Mouse (Mus musculus): ENCODE results near the gene Npas1.

Npas1 gene

DNA sequence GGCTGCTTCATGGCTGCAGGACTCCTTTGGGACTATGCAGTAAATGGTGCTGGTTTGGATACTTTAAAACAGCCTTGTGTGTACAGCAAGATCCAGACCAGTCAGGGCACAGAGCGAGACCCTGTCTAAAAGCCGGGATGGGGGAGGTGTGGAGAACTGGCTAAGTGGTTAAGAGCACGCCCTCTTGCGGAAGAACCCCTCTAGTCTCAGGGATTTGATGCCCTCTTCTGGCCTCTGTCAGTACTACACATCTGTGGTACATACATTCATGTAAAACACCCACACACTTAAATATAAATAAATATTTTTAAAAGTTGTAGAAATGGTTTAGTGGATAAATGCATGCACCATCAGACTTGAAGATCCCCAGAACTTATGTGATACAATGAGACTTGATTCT lies 11.0 kb downstream of the Npas1 start:
- peak; percentile 36 for DNase-seq

DNA sequence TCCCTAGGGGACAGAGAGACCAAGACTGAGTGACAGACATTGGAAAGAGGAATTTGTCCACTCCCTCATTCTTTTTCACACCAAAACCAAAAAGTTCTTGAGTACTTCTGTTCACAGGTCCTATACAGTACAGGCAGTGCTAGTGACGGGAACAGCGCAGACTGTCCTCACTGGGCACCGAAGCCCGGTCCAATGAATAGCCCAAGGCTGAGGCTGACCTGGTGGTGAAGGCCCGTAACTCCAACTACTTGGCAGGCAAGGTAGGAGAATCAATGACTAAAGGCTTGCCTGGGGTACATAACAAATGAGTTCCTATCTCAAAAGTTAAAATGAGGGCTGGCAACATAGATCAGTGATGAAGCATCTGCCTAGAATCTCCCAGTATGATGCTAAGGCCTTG lies 12.0 kb downstream of the Npas1 start:
- no peak for DNase-seq

DNA sequence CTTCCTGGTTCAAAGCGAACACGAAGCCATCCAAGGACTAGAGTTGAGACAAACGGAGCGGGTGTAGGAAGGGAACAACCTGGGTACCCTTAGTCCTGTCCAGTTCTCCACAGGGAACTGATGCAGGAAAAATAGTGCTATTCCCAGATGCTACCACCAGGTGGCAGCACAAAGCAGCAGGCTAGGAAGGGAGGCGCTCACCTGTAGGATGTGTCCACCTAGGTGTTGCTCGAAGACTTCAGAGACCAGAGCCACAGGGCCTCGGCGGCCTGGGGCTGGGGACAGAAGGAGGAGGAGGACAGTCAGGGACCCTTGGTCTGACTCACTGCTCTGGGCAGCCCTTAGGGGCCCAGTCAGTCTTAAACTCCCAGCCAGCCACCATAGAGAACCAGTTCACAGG lies 12.4 kb downstream of the Npas1 start:
- DNase-seq = peak; percentile 65

DNA sequence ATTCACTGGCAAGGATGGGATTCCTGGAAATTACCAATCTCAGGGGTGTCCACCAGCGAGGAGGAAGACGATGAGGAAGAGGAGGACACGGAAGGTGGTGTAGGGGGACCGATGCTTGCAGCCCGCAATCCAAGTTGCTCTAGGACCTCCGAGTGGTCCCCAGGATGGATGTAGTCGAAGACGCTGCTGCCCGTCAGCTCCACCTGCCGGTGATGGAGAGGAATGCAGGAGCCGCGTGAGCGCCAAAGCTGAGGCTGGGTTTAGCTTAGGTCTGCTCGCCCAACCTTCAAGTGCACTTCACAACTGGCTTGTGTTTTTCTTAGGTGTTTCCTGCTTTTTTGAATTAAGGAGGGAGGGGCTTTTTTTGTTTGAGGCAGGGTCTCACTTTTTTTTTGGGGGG lies 14.3 kb downstream of the Npas1 start:
- DNase-seq = peak; percentile 87

DNA sequence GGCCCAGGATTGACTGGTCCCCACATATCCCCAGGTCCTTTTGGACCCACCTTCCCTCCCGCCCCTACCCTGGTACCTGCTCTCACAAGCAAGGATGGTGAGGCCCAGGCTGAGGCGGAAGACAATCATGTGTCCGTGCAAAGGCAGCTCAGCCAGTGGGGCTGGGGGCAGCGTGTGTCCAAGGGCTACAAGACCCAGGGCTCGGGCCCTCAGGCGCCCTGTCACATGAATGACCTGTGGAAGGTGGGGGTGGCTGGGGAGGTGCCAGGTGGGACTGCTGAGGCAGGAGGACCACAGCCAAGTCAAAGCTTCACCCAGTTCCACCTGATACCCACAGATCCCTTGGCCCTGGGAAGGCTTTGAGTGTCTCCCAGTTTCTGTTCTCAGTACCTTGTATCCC lies 15.8 kb downstream of the Npas1 start:
- no peak for DNase-seq

DNA sequence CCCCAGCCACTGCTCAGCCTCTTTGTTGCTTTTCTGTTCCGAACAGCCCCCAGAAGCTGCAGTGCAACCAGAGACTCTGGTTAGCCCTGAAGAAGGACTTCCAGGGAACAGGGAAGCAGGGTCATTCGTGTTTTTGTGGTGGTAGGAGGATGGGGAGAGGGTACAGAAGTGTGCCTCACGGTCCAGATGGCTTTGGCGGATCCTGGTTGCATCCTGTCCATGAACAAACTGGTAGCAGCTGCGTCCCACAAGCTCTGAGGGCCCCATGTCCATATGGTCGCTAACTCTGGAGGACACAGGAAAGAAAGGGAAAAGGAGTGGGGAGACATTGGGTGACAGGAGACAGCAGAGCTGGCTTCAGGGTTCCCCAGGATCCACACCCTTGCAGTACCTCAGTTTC lies 16.4 kb downstream of the Npas1 start:
- DNase-seq = no peak

DNA sequence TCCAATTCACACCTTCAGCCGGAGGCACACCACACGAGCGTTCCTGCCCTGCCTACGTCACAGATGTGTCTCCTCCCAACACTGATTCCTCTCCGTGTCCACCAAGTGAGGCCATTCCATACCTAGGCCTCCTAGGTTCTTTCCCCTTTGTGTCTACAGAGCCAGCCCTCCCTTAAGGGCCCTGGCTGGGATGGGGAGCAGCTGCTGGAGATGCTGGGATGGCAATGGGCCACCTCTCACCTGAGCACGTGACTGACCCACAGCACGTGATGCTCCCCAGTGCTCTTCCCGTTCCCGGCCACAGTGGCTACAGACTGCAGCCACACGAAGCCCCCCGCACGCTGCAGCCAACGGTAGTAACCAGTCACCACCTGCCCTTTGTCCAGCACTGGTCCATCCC lies 17.0 kb downstream of the Npas1 start:
- no peak for DNase-seq

DNA sequence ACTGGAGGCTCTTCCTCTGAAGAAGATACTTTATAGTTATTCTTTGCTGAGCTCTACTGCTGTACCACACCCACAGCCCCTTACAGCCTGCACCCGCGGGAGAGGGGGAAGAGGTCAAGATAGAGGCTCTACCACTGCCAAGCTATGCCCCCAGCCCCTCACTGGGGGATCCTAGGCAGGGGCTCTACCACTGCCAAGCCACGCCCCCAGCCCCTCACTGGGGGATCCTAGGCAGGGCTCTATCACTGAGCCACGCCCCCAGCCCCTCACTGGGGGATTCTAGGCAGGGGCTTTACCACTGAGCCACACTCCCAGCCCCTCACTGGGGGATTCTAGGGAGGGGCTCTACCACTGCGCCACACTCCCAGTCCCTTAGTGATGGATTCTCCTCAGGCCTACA lies 21.2 kb downstream of the Npas1 start:
- no peak for DNase-seq

DNA sequence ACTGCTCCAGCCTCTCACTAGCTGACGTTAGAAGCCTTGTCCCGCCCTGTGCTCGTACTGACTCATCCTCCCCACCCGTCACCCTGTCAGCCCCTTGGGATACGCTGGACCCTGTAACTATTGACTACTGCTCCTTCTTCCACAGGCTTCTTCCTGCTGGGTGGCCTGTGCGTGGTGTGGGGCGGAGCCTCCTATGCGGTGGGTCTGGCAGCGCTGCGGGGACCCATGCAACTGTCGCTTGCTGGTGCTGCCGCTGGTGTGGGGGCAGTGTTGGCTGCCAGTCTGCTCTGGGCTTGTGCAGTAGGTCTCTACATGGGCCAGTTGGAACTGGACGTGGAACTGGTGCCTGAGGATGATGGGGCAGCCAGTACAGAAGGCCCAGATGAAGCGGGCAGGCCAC lies 22.5 kb downstream of the Npas1 start:
- DNase-seq = no peak

DNA sequence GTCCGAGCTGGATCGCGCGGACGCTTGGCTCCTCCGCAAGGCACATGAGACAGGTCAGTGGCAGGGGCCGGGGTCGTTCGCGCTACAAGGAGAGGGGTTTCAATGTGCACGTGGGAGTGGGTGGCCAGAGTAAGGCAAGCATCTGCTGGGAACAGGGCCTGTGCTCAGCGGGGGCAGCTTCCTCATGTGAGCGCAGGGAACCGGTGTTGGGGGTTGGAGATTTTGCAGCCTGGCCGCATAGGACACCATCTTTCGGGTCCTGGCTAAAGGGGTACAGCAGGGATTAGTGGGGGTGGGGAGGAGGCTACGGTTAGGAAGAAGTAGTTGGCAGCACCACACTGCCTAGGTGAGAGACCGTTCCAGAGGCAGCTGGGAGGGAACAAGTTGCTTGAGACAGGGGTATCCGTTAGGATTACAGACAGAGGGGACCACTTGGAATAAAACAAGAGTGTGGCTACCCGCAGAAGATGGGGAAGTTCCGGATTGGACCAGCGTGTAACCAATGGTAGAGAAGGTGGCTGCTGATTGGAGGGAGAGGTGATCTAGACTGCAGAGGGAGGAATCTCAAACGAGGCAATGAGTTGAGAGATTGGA lies 24.3 kb downstream of the Npas1 start:
- peak; percentile 79 for DNase-seq

DNA sequence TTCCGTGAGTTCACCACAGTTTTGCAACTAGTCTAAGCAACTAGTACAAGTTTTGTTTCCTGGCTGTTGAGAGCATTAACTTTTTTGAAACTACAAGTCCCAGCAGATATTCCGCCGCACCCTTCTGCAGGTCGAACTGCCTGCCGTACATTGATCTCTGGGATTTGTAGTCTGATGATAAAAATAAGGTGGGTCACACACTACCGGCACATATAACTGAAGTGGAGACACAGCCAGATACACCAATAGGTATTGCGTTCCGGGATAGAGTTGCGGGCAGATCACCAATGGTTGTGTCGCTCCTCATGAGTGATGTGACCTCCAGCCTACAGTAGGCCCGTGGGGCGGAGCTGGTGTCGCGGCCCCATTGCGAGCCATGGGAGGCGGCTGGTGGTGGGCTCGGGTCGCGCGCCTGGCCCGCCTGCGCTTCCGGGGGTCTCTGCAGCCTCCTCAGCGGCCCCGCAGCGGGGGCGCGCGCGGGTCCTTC lies 24.9 kb downstream of the Npas1 start, which contains the start of gene Tmem160:
Gene Tmem160 (plus strand): TSS at position 193 of the 487 bp plus-strand sequence.
- DNase-seq = peak; percentile 93

DNA sequence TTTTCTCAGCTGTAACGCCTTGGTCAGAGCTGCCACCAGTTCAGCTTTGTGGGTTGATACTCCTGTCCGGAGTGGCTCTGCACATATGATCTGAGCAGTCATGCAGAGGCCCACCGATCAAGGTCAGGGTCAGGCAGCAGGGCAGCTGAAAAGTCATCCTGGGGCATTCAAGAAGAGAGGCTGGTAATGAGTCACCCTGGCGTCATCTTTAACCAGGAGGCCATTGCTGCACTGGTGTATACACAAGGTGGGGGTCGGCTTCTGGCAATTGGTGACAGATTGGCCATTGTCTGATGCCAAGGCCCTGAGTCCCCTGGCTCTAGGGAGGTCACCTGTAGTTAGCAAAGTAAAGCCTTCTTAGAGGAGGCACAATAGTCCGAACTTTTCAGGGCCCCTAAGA lies 25.9 kb downstream of the Npas1 start:
- DNase-seq = no peak

DNA sequence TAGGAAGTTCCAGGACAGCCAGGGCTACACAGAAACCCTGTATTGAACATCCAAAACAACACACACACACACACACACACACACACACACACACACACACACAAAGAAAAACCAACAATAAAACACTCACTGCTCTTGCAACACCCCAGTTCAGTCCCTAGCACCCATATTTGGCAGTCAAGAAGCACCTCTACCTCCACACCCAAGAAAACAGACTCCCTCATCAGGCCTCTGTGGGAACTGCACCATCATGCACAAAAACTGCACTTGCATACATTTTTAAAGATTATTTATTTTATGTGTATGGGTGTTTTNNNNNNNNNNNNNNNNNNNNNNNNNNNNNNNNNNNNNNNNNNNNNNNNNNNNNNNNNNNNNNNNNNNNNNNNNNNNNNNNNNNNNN lies 36.3 kb downstream of the Npas1 start:
- no peak for DNase-seq

DNA sequence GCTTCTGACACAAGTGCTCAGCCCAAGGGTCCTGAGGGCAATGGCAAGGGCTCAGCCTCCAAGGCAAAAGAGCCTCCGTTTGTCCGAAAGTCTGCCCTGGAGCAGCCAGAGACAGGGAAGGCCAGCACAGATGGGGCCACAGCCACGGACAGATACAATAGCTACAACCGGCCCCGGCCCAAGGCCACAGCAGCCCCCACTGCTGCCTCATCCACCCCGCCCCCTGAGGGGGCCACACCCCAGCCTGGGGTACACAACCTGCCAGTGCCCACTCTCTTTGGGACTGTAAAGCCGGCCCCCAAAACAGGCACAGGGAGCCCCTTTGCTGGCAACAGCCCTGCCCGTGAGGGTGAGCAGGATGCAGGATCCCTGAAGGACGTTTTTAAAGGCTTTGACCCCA lies 42.4 kb downstream of the Npas1 start:
- DNase-seq = no peak

DNA sequence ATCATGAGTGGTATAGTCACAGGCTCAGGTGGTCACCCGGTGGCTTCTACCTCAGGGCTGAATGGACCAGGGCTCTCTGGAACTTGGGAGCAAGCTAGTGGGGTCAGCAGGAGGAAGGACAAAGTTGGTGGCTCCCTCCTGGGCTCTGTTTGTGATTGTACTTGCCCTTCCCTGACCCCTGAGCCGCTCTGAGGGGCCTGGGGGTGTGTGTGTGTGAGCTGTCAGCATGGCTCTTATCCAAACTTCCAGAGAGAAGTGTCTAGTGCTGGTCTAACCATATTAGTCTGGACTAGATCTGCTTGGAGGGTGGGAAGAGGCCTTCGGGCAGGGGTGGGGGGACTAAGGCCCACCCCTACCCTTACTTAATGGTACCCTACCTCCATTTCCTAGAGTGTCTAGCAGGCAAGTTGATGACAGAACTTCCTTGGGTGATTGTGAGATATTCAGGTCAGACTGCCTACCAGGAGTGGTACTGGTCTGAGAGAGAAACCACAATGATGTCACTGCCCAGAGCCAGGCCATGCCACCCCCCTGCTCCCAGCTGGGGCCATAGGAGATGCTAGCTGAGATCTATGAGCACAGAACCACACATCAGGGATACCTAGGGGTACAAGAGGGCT lies 44.1 kb downstream of the Npas1 start:
- no peak for DNase-seq

DNA sequence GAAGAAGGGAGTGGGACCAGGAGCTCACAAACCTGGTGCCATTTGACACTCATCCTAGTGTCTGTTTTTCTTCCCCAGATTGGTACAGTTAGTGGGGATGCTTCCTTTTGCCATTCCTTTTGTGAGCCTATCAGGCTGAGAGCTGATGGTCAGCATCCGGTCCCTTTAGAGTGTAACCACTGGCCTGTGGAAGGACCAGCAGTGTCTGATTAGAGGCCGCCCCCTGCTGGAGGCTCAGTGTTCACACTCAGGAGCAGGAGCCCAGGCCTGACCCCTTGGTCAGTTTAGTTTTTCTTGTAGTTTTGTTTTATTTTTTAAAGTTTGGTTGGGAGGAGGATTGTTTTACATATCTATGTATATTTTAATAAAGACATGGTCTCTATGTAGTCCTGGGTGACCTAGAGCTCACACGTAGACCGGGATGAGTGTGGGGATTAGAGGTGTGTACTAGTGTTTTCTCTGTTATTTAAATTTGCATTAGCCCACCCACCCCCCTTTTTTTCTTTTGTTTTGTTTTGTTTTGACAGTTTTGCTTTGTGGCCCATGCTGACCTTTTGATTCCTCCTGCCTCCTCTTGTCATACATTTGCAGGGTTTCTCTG lies 51.3 kb downstream of the Npas1 start:
- DNase-seq = peak; percentile 84

DNA sequence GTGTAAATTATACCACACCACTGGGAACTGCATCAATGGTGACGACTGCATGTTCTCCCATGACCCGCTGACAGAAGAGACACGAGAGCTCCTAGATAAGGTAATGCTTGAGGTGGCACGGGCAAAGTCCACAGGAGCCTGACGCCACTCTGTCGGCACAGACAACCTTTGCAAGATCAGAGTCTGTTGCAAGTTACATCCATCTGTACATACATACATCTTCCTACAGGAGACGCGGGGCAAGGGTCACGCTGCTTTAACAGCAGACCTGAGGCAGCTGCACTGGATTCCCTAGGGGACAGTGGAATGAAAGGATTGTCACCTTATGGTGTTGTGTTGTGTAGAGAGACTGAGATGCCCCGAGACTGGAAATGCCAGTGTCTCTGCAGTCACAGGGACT lies 51.8 kb downstream of the Npas1 start:
- no peak for DNase-seq

DNA sequence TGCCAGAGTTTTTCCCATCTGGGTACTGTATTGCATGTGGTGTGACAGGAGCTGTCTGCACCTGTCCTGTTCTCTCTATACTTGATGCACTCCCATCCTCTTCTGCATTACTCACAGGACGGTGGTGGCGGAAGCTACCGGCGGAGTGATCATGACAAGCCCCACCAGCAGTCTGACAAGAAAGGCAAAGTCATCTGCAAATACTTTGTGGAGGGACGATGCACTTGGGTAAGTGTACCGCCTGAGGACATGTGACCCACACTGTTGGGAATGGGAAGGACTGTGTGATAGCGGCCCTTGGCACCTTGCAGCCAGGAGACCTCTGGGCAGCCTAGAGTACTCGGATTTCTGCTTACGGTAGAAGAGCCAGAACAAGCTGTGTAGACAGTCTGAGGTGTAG lies 53.8 kb downstream of the Npas1 start:
- DNase-seq = no peak

DNA sequence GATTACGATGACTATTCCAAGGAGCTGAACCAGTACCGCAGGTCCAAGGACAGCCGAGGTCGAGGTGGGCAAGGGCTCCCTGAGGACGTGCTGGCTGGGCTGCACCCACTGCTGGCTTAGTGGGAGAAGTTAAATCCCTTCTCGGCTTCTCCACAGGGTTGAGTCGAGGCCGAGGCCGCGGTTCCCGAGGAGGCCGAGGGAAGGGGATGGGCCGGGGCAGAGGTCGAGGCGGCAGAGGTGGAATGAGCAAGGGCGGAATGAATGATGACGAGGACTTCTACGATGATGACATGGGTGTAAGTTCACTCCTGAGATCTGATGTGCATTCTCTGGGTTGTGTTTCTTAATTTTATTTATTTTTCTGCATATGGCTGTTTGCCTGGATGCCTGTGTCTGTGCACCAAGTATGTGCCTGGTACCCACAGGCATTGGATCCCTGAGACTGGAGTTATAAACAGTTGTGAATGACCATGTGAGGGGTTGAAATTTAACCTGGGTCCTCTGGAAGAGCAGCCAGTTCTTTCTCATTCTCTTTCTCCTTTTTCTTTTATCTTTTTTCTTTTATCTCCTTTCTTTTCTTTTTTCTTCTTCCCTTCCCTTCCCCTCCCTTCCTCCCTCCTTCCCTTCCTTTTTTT lies 55.2 kb downstream of the Npas1 start:
- no peak for DNase-seq

DNA sequence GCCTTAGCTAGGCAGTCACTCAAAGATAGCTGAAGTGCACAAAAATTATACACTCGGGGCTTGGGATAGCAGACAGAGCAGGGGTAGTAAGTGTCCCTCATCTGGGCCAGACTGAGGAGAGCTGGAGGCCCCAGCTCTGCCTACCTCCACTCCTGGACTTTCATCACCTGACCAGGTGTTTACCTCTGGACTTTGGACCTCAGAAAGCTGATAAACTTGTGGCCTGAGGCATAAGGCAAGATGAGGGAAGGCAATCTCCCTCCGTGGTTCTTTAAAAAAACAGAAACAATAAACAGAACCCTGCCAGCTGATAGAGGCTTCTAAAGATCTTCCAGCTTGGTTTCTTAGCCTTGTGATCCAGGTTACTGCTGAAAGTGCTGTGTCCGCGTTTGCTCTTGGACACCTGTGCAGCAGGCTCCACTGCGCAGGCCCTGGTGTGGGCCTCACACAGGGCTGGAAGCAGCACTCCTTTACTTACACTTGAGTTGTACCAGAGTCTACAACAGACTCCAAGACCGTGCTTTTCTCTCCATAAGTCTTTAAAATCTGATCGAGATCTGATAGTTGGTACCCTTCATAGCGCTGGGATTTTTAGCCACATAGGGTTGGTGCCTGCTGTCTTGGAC lies 56.9 kb downstream of the Npas1 start:
- no peak for DNase-seq

DNA sequence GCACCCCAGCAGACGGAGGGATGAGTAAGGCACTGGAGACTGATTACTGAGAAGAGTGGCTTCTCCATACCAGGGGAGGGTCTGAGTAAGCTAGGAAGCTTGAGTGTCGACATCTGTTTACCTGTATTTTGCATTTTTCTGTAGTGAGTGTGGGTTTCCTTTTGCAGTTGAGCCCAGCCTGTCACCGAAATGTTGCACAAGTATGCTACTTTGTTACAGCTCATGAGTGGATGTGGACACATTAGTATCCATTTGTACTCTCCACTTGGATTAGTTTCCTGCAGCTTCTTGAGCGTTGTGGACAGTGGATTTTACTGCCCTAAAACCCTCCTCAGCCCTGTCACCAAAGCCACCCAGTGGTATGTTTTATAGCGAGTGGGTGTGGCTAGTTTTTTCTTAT lies 58.8 kb downstream of the Npas1 start:
- DNase-seq = no peak

DNA sequence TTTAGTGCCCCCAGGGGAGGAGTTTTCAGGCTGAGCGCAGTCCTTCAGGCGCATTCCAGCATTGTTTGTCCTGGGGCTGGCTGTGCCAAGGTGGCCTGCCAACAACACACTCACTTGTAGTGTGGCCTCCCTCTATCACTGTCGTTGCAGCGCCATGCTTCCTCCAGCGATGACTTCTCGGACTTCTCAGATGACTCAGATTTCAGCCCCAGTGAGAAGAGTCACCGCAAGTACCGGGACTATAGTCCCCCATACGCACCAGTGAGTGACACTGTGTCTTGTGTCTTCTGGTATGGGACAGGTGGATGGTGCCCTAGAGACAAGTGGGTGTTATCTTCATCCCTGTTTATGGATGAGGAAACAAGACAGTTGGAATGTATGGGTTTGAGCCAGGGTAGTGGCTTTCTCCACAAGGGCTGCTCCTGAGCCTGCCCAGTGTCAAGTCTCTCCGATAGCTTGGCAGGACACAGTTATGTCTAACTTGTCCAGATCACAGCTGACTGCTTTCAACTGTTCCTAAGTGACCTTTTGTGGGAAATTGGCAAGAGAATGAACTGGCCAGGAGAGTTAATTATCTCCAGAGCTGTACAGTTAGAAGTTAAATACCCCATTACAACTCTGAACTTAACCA lies 60.3 kb downstream of the Npas1 start:
- DNase-seq = no peak

DNA sequence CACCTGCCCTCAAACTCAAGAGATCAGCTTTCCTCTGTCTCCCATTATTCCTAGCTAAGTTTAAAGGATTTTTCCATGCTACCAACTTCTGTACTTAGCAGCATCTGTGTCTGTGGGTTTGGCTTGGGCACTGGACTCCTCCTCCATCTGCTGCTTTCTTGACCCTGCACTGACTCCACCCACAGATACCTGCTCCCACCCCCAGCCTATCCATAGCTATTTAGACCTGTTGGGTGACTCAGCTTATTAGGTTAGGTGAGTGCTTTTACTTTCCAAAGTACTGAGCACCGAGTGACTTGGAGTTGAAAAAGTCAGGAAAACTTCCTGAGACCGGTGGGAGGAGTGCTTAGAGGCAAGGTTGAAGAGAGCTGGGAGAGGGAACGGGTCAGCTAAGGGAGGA lies 62.1 kb downstream of the Npas1 start:
- no peak for DNase-seq

Data from embryo, embryonic 11 days (tissue).